Mouse (Mus musculus): Measurements from ENCODE around the gene Ccdc120.
"Not testable (repeated sequence)": the region's sequence is repeated elsewhere in the genome, so short reads cannot be mapped to it uniquely, and the experiment has no call there.

Ccdc120 gene

DNA sequence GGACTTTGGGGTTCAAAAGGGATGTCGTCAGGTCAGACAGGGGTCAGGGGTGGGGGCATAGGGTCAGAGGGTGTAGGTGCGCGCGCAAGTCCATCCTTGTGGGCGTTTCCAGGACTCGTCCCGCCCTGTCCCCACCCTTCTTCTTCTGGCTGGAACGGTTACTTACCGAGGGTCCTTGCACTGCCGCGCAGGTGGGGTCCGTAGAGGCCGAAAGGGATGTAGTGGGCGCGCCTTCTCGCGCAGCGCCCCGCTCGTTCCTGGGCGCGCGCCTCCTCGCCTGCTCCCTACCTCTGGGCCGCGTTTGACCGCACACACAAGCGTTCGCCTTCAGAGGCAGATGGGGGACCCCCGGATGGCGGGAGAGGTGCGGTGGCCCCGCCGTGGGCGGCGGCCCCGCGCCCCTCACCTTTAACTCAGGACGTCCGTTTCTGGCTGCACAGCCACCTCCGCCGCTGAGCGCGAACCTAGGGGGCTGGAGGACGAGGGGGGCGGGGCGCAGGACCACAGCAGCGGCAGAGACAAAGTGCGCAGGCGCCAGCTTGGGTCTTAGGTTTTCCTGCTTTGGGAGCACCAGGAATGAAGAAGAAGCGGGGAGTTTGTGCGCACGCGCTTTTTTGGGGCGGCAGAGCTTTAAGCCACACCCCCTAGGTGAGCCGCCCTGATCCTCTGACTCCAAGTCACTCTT, at the start of gene Ccdc120:
TSS of gene Ccdc120 (minus strand) at position 474 of the 685 bp plus-strand sequence.
- peak; percentile 75 for DNase-seq

DNA sequence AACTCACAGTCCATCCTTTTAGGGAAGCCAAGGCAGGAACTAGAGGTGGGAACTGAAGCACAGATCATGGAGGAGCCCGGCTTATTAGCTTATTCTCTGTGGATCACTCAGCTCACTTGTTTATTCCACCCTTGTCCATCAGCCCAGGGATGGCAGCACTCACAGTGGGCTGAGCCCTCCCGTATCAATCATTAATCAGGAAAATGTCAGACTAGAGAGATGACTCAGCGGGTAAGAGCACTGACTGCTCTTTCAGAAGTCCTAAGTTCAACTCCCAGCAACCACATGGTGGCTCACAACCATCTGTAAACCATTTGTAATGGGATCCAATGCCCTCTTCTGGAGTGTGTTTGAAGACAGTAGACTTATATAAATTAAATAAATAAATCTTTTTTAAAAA, 46.6 kb upstream of the Ccdc120 start:
- peak; percentile 63 for DNase-seq

DNA sequence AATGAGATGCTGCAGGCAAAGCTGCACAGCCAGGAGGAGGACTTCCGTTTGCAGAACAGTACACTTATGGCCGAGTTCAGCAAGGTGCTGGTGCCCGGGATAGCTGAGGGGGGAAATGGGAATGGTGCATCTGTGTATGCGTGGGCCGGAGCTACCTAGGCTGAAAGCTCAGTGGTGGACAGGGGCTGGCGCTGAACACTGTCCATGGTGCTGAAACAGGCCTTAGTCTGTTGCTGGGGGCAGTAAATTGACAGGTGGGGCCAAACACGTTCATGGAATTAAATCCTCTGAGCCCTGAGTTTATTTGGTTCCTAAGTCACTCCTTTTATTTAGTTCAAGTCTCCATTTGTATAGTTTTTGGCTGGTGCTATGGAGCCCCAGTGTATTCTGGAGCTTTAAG, 44.3 kb upstream of the Ccdc120 start:
- no peak for DNase-seq

DNA sequence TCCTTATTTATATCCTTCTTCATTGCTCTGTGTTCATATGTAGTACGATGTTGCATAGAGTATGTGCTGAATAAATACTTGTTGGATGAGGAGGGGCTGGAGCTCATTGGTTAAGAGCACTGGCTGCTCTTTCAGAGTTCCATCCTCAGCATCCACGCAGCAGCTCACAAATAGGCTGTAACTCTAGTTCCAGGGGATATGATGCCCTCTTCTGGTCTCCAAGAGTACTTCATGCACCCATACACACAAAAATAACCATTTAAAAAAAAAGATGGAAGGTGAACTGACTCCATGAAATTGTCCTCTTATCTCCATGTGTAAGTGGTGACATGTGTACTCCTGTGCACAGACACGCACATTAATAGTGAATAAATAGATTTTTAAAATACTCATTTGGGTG, 42.7 kb upstream of the Ccdc120 start:
- DNase-seq, result no peak

DNA sequence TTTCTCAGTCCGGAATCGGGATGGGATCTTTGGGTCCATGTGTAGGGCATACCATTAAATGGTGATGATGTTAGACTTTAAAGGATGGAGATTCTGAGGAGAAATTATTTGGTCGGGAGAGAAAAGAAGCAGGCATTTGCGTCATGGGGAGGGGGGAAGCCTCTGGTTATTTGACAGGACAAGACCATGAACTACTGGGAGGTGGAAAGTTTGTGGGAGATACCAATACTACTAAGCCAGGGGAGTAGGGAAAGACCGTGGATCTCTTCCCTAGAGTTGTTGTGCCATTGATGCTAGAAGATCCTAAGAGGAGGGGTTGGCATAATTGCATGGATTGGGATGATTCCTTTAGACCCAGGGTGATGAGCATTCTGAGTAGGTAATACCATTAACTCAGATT, 39.6 kb upstream of the Ccdc120 start:
- DNase-seq, result no peak

DNA sequence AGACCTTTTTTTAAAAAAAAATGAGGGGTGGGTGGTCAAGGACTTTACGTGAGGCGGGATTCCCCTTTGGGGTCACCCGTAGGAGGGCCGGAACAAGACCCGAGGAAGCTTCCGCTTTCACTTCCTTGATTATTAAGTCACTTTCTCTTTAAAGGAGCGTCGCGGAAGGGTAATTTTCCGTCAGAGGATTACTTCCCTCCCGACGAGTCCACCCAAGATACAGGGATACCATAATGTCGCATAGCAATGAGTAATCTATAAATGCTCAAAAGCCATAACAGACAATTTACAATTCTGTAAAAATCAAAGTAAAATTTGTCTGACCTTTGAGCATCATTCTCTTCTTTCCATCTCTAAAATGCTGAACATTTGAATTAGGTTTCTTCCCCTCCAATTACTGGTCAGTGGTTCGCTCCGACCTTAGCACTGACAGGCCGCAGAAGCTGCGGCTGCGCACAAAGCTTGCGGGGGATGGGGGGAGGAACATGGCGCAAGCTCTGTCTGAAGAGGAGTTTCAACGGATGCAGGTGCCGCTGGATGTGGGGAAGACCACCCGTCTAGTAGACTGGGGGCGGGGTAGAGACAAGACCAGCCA, 38.9 kb upstream of the Ccdc120 start, which contains the start of gene Gripap1:
TSS of gene Gripap1 (plus strand) at position 224 of the 595 bp plus-strand sequence.
- DNase-seq, result peak; percentile 71

DNA sequence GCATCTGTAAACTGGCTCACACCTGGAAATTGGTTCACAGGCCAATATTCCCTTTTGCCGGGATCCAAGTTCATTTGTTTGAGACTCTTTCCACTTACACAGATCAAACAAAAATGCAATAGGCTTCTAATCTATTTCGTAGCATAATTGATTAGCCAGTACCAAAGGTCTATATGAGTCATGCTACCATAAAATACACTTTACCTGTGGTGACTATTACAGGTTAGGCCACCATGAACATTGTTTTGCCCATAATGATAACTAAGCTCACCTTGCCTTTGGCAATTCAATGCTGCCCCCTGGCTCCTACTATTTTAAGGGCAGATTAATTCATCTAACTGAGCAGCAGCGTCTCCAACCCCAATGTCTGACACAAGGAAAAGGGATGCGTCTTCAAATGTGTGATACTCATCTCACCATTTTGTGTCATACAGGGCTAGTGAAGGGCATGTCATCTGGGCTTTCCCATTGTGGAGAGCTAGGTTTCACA, 31.9 kb upstream of the Ccdc120 start:
- no peak for DNase-seq

DNA sequence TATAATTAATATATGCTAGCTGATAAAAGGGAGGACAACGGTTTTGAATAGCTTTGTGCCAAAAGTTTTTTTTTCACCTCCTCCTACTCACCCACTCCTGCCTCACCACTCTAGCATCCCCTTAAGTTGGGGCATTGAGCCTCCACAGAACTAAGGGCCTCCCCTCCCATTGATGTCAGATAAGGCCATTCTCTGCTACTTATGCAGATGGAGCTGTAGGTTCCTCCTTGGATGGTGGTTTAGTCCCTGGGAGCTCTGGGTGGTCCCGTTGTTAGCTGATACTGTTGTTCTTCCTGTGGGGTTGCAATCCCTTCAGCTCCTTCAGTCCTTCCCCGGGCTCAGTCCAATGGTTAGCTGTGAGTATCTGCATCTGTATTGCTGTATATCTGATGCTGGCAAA, 28.6 kb upstream of the Ccdc120 start:
- DNase-seq, result no peak

DNA sequence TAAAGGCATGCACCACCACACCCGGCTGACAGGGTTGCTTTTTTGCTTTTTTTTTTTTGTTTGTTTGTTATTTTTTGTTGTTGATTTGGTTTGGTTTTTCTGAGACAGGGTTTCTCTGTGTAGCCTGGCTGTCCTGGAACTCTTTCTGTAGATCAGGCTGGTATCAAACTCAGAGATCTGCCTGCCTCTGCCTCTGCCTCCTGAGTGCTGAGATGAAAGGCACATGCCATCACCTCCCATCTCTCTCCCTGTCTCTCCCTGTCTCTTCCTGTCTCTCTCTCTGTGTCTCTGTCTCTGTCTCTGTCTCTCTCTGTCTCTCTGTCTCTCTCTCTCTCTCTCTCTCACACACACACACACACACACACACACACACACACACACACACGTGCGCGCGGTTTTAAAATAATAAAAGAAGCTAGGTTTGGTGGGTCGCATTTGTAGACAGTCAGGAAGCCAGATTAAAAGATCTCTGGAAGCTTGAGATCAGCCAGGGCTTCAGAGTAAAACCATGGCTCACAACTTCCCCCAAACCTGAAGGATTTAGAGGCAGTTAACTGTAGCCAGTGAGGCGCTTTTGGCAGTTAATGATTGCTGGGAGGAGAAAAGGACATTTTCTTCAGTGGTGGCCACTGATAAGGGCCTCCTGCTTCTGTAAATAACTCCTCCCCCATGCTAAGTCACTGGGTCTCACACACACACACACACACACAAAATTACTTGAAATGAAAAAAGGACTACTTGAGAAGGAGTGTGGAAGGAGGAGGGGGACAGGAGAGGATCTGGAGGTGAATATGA, 27.9 kb upstream of the Ccdc120 start:
- DNase-seq, result no peak

DNA sequence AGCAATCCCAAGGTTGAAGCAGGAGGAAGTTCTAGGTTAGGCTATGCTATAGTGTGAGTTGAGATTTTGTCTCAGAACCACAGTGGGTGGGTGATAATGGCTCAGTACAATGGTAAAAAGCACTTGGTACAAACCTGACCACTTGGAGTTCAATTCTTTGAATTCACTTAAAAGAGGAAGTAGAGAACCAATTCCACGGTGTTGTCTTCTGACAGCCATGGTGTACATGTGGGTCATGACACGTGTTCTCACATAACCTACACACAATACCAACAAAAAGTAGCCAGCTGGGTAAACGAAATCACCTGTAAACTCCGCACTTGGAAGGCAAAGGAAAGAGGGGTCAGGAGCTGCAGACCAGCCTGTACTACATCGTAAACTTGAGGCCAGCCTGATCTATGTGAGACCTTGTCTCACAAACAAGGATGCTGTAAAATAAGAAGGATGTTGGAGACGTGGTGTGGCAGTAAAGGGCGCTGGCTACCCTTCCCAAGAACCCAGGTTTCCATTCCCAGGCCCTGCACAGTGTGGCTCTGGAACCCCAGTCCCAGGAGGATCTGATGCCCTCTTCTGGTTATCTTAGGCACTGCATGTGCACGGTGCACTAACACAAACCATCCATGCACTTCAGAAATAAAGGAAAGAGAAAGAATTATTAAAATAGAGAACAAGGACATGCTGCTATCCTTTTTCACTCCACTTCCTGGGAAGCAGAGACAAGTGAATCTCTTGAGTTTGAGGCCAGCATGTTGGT, 25.8 kb upstream of the Ccdc120 start:
- DNase-seq, result peak; percentile 24

DNA sequence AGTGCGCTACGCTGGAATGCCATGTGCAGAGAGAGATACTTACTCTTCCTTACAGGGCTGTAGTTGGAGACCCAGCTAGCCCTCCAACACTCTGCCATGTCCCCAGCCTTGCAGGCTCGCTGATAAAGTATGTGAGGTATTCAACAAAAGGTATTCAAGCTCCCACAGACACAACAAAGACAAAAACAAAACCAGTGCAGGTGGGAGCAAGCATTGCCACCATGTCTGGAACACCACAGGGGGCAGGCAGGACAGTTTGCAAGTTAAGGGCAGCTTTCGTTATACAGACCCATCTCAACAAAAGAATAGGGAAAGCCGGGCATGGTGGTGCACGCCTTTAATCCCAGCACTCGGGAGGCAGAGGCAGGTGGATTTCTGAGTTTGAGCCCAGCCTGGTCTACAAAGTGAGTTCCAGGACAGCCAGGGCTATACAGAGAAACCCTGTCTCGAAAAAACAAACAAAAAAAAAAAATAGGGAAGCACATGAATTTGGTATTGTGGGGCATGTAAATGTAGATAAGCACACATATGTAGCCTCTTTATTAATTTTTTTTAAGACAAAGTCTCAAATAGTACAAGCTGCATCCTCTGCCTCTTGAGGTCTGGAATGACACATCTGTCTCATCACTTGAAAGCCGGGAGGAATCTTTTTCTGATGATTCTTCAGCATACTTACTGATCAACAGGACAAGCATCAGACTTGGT, 24.9 kb upstream of the Ccdc120 start:
- DNase-seq, result no peak

DNA sequence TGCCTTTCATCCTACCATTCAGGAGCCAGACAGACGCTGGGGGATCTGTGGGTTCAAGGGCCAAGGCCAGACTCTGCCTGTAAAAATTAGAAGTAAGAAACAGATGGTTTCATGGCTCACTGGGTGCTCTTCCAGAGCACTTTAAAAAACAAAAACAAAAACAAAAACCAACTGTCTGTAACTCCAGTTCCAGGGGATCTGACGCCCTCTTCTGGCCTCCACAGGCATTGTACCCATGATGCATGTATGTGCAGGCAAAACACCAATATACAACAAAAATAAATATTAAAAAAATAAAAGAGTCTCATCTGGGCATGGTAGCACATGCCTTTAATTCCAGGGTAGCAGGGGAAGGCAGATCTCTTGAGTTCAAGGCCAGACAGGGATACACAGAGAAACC, 22.1 kb upstream of the Ccdc120 start:
- no peak for DNase-seq

DNA sequence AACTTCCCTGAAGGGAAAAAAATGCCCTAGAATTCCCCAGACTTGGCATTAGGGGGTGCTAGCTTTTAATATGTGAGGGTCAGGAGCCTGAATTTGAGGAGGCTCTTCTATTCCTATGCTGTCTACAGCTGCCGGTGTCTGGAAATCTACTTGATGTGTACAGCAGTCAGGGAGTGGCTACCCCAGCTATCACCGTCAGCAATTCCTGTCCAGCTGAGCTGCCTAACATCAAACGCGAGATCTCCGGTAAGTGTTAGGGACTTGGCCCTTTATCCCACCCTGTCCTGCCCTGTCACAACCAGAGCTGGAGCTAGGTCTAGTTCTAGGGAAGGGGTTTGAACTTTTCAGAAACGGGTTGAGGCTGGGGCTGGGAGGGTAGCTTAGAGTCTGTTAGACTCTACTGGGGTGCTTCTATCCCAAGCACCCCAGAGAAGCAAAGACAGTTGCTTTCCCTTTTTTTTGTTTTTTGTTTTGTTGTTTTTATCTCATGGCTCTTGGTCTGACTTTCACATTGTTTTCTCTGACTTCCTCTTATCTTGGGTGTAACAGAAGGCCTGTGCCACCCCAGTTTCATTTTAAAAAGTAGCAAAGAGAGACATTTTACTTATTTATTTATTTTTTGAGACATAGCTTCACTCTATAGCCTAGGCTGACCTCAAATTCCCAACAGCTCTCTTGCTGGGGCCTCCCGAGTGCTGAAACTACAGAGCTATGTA, 18.8 kb upstream of the Ccdc120 start:
- DNase-seq, result no peak

DNA sequence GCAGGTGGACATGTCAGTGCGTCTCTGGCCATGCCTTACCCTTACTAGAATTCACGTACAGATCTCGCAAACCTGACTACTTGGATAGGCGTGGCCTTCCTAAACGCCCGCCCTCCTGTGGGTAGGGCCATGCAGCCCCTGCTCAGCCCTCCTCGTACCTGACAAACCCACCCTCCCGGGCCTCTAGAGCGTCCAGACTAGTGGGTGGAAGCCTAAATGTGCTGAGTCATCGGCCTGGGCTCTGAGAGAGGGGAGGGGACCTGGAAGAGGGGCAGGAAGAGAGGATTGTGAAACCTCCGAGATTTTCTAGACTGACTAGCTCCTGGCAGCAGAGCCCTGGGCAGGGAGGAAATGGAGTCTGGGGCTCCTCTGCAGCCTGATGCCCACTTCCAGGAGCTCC, 15.1 kb upstream of the Ccdc120 start:
- peak; percentile 45 for DNase-seq

DNA sequence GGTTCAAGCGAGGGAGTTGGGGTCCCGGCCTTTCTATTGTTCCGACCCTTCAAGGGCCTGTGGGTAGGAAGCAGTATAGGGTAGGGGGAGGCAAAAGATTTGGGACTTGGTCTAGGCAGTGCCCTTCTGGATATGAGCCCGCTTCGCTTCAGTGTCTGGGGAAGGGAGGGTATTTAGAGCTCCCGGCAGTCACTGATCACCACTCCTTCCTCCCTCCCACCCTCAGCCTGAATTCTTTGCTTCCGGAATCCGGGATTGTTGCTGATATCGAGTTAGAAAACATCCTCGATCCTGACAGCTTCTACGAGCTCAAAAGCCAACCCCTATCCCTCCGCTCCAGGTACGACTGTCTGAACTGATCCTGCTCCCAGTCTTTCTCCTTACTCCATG, 14.6 kb upstream of the Ccdc120 start:
- no peak for DNase-seq

DNA sequence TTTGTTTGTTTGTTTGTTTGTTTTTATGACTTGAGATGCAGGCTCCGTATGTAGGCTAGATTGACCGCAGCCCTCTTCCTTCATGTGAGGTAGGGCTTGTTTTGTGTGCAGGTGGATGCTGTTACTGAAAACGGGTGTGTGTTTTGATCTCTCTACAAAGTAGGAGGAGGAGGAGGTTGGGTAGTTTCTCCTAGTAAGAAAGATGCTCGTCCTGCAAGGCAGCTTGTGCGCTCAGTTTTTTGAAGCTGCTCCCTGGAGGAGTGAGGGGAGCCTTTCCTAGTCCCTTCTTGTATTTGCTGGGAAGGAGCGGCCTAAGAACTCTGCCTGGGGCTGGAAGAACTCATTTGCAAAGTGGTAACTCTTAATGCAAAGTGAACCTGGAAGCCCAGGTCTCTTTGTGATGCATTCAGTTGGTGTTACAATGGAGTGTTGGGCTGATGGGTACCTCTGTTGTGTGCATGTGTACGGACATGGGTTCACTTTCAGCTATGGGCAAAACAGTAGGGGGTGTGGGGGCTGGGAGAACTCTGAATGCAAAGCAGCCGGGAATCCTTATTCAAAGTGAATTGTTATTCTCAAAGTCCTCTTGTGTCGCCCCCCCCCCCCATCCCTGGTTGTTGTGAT, 14.1 kb upstream of the Ccdc120 start:
- DNase-seq, result no peak

DNA sequence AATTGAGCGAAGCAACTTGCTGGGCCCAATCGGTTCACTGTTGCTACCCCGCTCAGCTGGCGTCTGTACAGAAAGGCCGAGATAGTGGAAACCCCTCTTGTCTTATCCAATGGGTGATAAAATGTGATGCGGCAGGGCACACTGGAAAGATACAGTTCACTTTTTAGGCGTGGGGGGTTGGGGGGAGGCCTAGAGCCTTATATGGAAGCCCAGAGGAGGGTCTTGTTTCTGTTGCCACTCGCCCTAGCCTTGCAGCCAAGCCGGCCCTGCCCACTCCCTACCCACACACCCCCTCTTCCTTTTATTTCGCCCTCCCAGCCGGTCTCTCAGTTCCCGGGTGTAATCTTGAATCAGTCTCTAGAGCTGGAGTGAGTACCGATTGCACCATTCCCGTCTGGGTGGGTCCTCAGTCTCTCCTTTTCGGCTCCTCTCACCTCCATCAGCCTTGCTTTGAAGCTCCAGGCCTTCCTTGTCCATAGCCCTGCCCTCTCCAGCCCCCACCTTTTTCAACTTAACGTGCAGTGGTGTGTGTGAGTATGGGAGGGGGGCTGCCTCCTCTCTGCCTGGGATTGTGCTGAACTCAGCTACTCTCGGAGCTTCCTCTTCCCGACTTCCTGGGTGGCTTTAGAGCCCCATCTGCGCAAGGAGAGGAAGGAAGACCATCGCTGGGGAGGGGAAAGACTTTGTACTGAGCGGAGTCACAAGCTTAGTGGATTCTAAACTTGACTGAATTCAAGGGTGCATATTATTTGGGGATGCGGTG, 13.1 kb upstream of the Ccdc120 start:
- peak; percentile 27 for DNase-seq

DNA sequence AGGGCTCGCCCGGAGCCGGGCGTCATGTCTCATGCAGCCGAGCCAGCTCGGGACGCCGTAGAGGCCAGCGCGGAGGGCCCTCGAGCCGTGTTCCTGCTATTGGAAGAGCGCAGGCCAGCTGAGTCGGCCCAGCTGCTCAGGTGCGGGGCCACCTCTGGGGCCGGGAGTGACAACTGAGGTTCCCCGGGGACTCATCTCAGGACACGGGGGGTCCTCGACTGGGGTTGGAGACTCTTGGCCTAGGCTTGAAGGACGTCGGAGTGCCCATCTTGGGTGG, 12.2 kb upstream of the Ccdc120 start:
- DNase-seq, result no peak

DNA sequence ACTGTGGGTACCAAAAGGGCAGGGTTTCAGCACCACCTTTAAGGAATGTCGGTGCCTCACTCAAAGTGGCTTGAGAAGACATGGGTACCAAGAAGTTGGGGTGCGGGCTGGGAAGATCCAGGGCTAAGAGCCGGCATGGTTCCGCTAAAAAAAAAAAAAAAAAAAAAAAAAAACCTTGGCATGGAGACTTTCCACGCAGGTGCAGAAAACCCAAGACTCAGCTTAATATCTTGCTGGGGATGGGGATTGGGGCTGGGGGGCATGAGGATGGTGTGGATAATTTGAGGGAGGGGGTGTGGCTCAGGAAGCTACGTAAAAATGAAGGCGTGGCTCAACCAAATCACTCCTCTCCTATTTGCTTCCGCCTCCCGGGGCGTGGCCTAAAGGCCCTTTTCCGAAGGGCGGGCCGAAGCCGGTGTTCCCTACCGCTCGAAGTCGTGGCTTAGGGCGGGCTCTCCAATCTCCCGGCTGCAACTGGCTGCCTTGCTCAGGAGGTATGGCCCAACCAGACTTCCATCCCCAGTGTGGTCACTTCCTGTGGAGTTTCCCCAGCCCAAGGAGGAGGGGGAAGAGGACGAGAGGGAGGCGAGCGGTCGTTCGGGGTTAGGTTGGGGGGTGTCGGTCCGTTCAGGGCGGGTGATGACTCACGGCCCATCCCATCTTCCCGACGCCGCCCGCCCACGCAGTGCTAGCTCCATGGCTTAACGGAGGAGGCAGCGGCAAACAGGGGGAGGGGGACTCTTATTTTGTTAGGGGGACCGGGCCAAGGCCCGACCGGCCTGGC, 11.6 kb upstream of the Ccdc120 start, which contains the start of gene Tfe3:
TSS of gene Tfe3 (plus strand) at position 424 of the 784 bp plus-strand sequence.
- DNase-seq, result peak; percentile 97

DNA sequence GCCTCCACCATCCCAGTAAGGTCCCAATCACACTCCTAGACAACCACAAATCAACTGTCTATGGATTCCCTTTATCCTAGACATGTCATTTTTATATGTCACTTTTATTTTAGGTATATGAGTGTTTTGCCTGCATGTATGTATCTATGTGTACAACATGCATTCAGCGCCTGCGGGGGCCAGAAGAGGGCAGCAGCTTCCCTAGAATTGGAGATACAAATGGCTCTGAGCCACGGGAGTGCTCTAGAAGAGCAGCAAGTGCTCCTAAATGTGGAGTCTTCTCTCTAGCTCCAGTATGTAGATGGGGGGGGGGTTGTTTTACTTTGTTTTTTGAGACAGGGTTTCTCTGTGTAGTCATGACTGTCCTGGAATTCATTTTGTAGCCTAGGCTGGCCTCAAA, 2.9 kb upstream of the Ccdc120 start:
- DNase-seq, result not testable (repeated sequence)
